Mouse (Mus musculus): ENCODE data around the gene Soga1. TPM values are rescaled to one million over a fixed set of nuclear protein-coding genes. Genes with fewer than 3 reads are reported as not detected.

The Soga1 gene
- total RNA-seq, 1 experiment = 11.8 TPM

- TF ChIP-seq ZC3H11A (IDR thresholded peaks at IDR 0.05; ENCODE audit: borderline replicate concordance, low read depth, low read length) = no peak
- TF ChIP-seq MAFK (IDR thresholded peaks at IDR 0.05; ENCODE audit: insufficient read depth, low read depth, low read length) = no peak
- no peak for TF ChIP-seq CHD2 (IDR thresholded peaks at IDR 0.05; ENCODE audit: low read depth, low read length)
- TF ChIP-seq ZNF384 (IDR thresholded peaks at IDR 0.05; ENCODE audit: low read depth, low read length) = no peak
- TF ChIP-seq HCFC1 (IDR thresholded peaks at IDR 0.05; ENCODE audit: borderline replicate concordance, insufficient read depth, low read length) = no peak
- Histone ChIP-seq H3K9me3 (ENCODE audit: control insufficient read depth, insufficient read depth, low read depth, low read length) (no peaks in the 10 kb centered on the region), H3K9ac (ENCODE audit: insufficient read depth, low read depth, low read length, poor library complexity, severe bottlenecking) (no peak overlapping the region), H3K4me1 (ENCODE audit: control insufficient read depth in 2 of 2, insufficient read depth in 2 of 2, low read length in 2 of 2, poor library complexity in 1 of 2) (peaks cover 4 to 9% of the 10 kb centered on the region in 2 experiments; a peak in 3 of 4 replicates), H3K4me3 (ENCODE audit: insufficient read depth in 1 of 2, low read depth in 1 of 2, low read length in 2 of 2, poor library complexity in 1 of 2, severe bottlenecking in 1 of 2) (no peak overlapping the region), H3K27ac (ENCODE audit: insufficient read depth, low read depth, low read length, poor library complexity, severe bottlenecking) (no peak overlapping the region), H3K36me3 (ENCODE audit: control insufficient read depth, insufficient read depth, low read length, poor library complexity, severe bottlenecking) (no peaks in the 10 kb centered on the region)
- in situ Hi-C loops (cut with MboI; ENCODE audit: low sequenced_read_pairs in 2 of 2, unreplicated experiment in 2 of 2) = no loop called here
- no peak for DNase-seq (ENCODE audit: low read depth, low spot score)
These were observed 108.8 kb downstream of the Soga1 start for GRCm38 (mm10) chr2:156970253-156970652.

- no peak for DNase-seq (ENCODE audit: low read depth, low spot score)
- Histone ChIP-seq H3K9me3 (ENCODE audit: control insufficient read depth, insufficient read depth, low read depth, low read length) (no peaks in the 10 kb centered on the region), H3K9ac (ENCODE audit: insufficient read depth, low read depth, low read length, poor library complexity, severe bottlenecking) (no peak overlapping the region), H3K4me1 (ENCODE audit: control insufficient read depth in 2 of 2, insufficient read depth in 2 of 2, low read length in 2 of 2, poor library complexity in 1 of 2) (peaks cover 4 to 9% of the 10 kb centered on the region in 2 experiments; a peak in 3 of 4 replicates), H3K36me3 (ENCODE audit: control insufficient read depth, insufficient read depth, low read length, poor library complexity, severe bottlenecking) (no peaks in the 10 kb centered on the region), H3K4me3 (ENCODE audit: insufficient read depth in 1 of 2, low read depth in 1 of 2, low read length in 2 of 2, poor library complexity in 1 of 2, severe bottlenecking in 1 of 2) (no peak overlapping the region), H3K27ac (ENCODE audit: insufficient read depth, low read depth, low read length, poor library complexity, severe bottlenecking) (no peak overlapping the region)
- no peak for TF ChIP-seq ZNF384 (IDR thresholded peaks at IDR 0.05; ENCODE audit: low read depth, low read length)
- no peak for TF ChIP-seq ZC3H11A (IDR thresholded peaks at IDR 0.05; ENCODE audit: borderline replicate concordance, low read depth, low read length)
- TF ChIP-seq HCFC1 (IDR thresholded peaks at IDR 0.05; ENCODE audit: borderline replicate concordance, insufficient read depth, low read length) = no peak
- TF ChIP-seq CHD2 (IDR thresholded peaks at IDR 0.05; ENCODE audit: low read depth, low read length) = no peak
- no peak for TF ChIP-seq MAFK (IDR thresholded peaks at IDR 0.05; ENCODE audit: insufficient read depth, low read depth, low read length)
- in situ Hi-C loops (cut with MboI; ENCODE audit: low sequenced_read_pairs in 2 of 2, unreplicated experiment in 2 of 2) = no loop called here
These were observed 110.6 kb downstream of the Soga1 start for GRCm38 (mm10) chr2:156968501-156968900.

GRCm38 (mm10) chr2:156967388-156967787, 111.7 kb downstream of the Soga1 start:
- no peaks in the 10 kb centered on the region for H3K36me3 ChIP-seq (ENCODE audit: control insufficient read depth, insufficient read depth, low read length, poor library complexity, severe bottlenecking)
- H3K9ac ChIP-seq (ENCODE audit: insufficient read depth, low read depth, low read length, poor library complexity, severe bottlenecking) = no peak overlapping the region
- H3K4me3 ChIP-seq (ENCODE audit: insufficient read depth in 1 of 2, low read depth in 1 of 2, low read length in 2 of 2, poor library complexity in 1 of 2, severe bottlenecking in 1 of 2) = no peak overlapping the region
- no peak for DNase-seq (ENCODE audit: low read depth, low spot score)
- H3K4me1 ChIP-seq (ENCODE audit: control insufficient read depth in 2 of 2, insufficient read depth in 2 of 2, low read length in 2 of 2, poor library complexity in 1 of 2) = peaks cover 4 to 9% of the 10 kb centered on the region in 2 experiments; a peak in 3 of 4 replicates
- H3K9me3 ChIP-seq (ENCODE audit: control insufficient read depth, insufficient read depth, low read depth, low read length) = no peaks in the 10 kb centered on the region
- H3K27ac ChIP-seq (ENCODE audit: insufficient read depth, low read depth, low read length, poor library complexity, severe bottlenecking) = no peak overlapping the region
- TF ChIP-seq CHD2 (IDR thresholded peaks at IDR 0.05; ENCODE audit: low read depth, low read length) (no peak), MAFK (IDR thresholded peaks at IDR 0.05; ENCODE audit: insufficient read depth, low read depth, low read length) (no peak), ZC3H11A (IDR thresholded peaks at IDR 0.05; ENCODE audit: borderline replicate concordance, low read depth, low read length) (no peak), HCFC1 (IDR thresholded peaks at IDR 0.05; ENCODE audit: borderline replicate concordance, insufficient read depth, low read length) (no peak), ZNF384 (IDR thresholded peaks at IDR 0.05; ENCODE audit: low read depth, low read length) (no peak)
- in situ Hi-C loops (cut with MboI; ENCODE audit: low sequenced_read_pairs in 2 of 2, unreplicated experiment in 2 of 2) = no loop called here

Other genes starting within 250 kb of the Soga1 start
- 32.2 and 35.5 TPM in 2 replicates for gene Tgif2, start 239.2 kb downstream of the Soga1 start, total RNA-seq (2012; rRNA removed)
- gene 4930518I15Rik, start 221.3 kb downstream of the Soga1 start, total RNA-seq (2012; rRNA removed) = 0.89 and 1.2 TPM in 2 replicates
- 216 and 219 TPM in 2 replicates for gene Rab5if, start 216.1 kb downstream of the Soga1 start, total RNA-seq (2012; rRNA removed)
- 5.2 and 5.3 TPM in 2 replicates for gene Sla2, start 192.1 kb downstream of the Soga1 start, total RNA-seq (2012; rRNA removed)
- 8.3 and 13.1 TPM in 2 replicates for gene Ndrg3, start 87.2 kb downstream of the Soga1 start, total RNA-seq (2012; rRNA removed)
- gene Dsn1, start 72.1 kb downstream of the Soga1 start, total RNA-seq (2012; rRNA removed) = 25.2 and 27.9 TPM in 2 replicates
- not detected in 2 replicates for gene Tldc2, start 7.8 kb upstream of the Soga1 start, total RNA-seq (2012; rRNA removed)
- gene Samhd1, start 56.0 kb upstream of the Soga1 start, total RNA-seq (2012; rRNA removed) = 23.5 and 25.7 TPM in 2 replicates
- gene Rbl1, start 125.3 kb upstream of the Soga1 start, total RNA-seq (2012; rRNA removed) = 10.5 and 12.4 TPM in 2 replicates
- 422 and 655 TPM in 2 replicates for gene Rpn2, start 199.8 kb upstream of the Soga1 start, total RNA-seq (2012; rRNA removed)
- gene Mroh8, start 200.3 kb upstream of the Soga1 start, total RNA-seq (2012; rRNA removed) = 0.48 and 0.58 TPM in 2 replicates

All from ES-E14 (cell line).